Mouse (Mus musculus): Measurements from ENCODE around the gene Gstp3. TPM values are rescaled to one million over a fixed set of nuclear protein-coding genes. Genes with fewer than 3 reads are reported as not detected.

Gene Gstp3
- total and polyA plus RNA-seq, 3 experiments, result 1.4 TPM; not detected in 2

GRCm38 (mm10) chr19:4014802-4015201 lies 44.6 kb downstream of the Gstp3 start:
- peaks cover 2% of the 10 kb centered on the region for H3K27me3 ChIP-seq (replicated peaks)
- in situ Hi-C loops (cut with MboI; ENCODE audit: low pct_ligation_motif_present, low pct_unique_long_range_greater_than_20kb, low sequenced_read_pairs), result loop anchor here (5.0 kb wide), 2 partner anchors 37 to 72 kb away; no protein-coding TSS in a partner anchor
- TF ChIP-seq RAD21 (IDR thresholded peaks at IDR 0.05; ENCODE audit: low read depth, low read length) (no peak), CTCF (conservative IDR thresholded peaks at IDR 0.05 in 1 of 2, IDR thresholded peaks at IDR 0.05 in 1 of 2; ENCODE audit: low read depth in 2 of 2, low read length in 2 of 2) (no peak), MEF2A (IDR thresholded peaks at IDR 0.05; ENCODE audit: borderline replicate concordance, low read depth, low read length) (no peak), POLR2A (IDR thresholded peaks at IDR 0.05; ENCODE audit: low read depth, low read length) (no peak), SIN3A (IDR thresholded peaks at IDR 0.05; ENCODE audit: low read length) (no peak), MAFK (IDR thresholded peaks at IDR 0.05; ENCODE audit: insufficient replicate concordance, low read length) (no peak), UBTF (IDR thresholded peaks at IDR 0.05; ENCODE audit: low read depth, low read length) (no peak), MAX (IDR thresholded peaks at IDR 0.05; ENCODE audit: low read length) (no peak)
- no peak overlapping the region for H3K27ac ChIP-seq (ENCODE audit: insufficient read depth, low read depth)
- no peak overlapping the region for H3K4me2 ChIP-seq (ENCODE audit: insufficient read depth, low read depth, poor library complexity, severe bottlenecking)
- peaks cover 8% of the 10 kb centered on the region; the same call in 1 of the 2 replicates for H3K79me2 ChIP-seq (replicated peaks; ENCODE audit: control insufficient read depth, extremely low read depth, insufficient read depth, poor library complexity, severe bottlenecking)
- no peak overlapping the region for H3K4me3 ChIP-seq (replicated peaks in 1 of 3; ENCODE audit: low read depth in 2 of 3, low read length in 2 of 3, poor library complexity in 1 of 3)
- no peaks in the 10 kb centered on the region for H3K9me3 ChIP-seq (replicated peaks; ENCODE audit: low read length)
- dilution Hi-C loops (cut with MboI; ENCODE audit: extremely low pct_ligation_motif_present, extremely low pct_unique_long_range_greater_than_20kb, low sequenced_read_pairs), result no loop called here
- peaks cover 8 to 15% of the 10 kb centered on the region in 2 experiments for H3K36me3 ChIP-seq (replicated peaks in 1 of 2; ENCODE audit: control insufficient read depth in 1 of 2, insufficient read depth in 1 of 2, low read length in 1 of 2)
- no peak overlapping the region for H3K9ac ChIP-seq (ENCODE audit: insufficient read depth, low read depth)
- no peak for DNase-seq (ENCODE audit: extremely low read depth)
- peaks cover 12 to 30% of the 10 kb centered on the region in 2 experiments for H3K4me1 ChIP-seq (ENCODE audit: control insufficient read depth in 1 of 2, insufficient read depth in 2 of 2)

GRCm38 (mm10) chr19:4013066-4013465 lies 46.3 kb downstream of the Gstp3 start:
- H3K79me2 ChIP-seq (replicated peaks; ENCODE audit: control insufficient read depth, extremely low read depth, insufficient read depth, poor library complexity, severe bottlenecking), result peaks cover 8% of the 10 kb centered on the region; the same call in 1 of the 2 replicates
- peaks cover 2% of the 10 kb centered on the region for H3K27me3 ChIP-seq (replicated peaks)
- TF ChIP-seq ZC3H11A (IDR thresholded peaks at IDR 0.05; ENCODE audit: low read depth, low read length), result no peak
- no peak for TF ChIP-seq EP300 (IDR thresholded peaks at IDR 0.05; ENCODE audit: low read length)
- no peak for TF ChIP-seq TCF12 (IDR thresholded peaks at IDR 0.05; ENCODE audit: low read depth, low read length)
- no peak for TF ChIP-seq HCFC1 (IDR thresholded peaks at IDR 0.05; ENCODE audit: low read depth, low read length)
- no peak for TF ChIP-seq POLR2A (IDR thresholded peaks at IDR 0.05; ENCODE audit: low read depth, low read length)
- TF ChIP-seq JUND (conservative IDR thresholded peaks at IDR 0.05; ENCODE audit: low read depth, low read length), result no peak
- TF ChIP-seq IRF4 (IDR thresholded peaks at IDR 0.05; ENCODE audit: low read depth, low read length), result no peak
- no peak for TF ChIP-seq PAX5 (IDR thresholded peaks at IDR 0.05; ENCODE audit: low read length)
- TF ChIP-seq JUN (IDR thresholded peaks at IDR 0.05; ENCODE audit: insufficient read depth, low read depth, low read length), result no peak
- TF ChIP-seq ZNF384 (IDR thresholded peaks at IDR 0.05; ENCODE audit: low read depth, low read length), result no peak
- TF ChIP-seq UBTF (IDR thresholded peaks at IDR 0.05; ENCODE audit: low read depth, low read length), result no peak
- TF ChIP-seq BHLHE40 (IDR thresholded peaks at IDR 0.05; ENCODE audit: low read depth, low read length), result no peak
- TF ChIP-seq ZKSCAN1 (IDR thresholded peaks at IDR 0.05; ENCODE audit: borderline replicate concordance, low read depth, low read length), result no peak
- TF ChIP-seq MAFK (IDR thresholded peaks at IDR 0.05; ENCODE audit: insufficient replicate concordance, low read length), result no peak
- TF ChIP-seq SMC3 (IDR thresholded peaks at IDR 0.05; ENCODE audit: low read depth, low read length), result no peak
- TF ChIP-seq GABPA (IDR thresholded peaks at IDR 0.05; ENCODE audit: insufficient replicate concordance, low read depth, low read length), result no peak
- TF ChIP-seq MEF2A (IDR thresholded peaks at IDR 0.05; ENCODE audit: borderline replicate concordance, low read depth, low read length), result no peak
- no peak for TF ChIP-seq ELF1 (IDR thresholded peaks at IDR 0.05; ENCODE audit: low read depth, low read length)
- no peak for TF ChIP-seq NRF1 (IDR thresholded peaks at IDR 0.05; ENCODE audit: low read depth, low read length)
- TF ChIP-seq TBP (conservative IDR thresholded peaks at IDR 0.05; ENCODE audit: low read depth, low read length), result no peak
- no peak for DNase-seq (ENCODE audit: extremely low read depth)
- no peak overlapping the region for H3K27ac ChIP-seq (ENCODE audit: insufficient read depth, low read depth)
- no peaks in the 10 kb centered on the region for H3K9me3 ChIP-seq (replicated peaks; ENCODE audit: low read length)
- dilution Hi-C loops (cut with MboI; ENCODE audit: extremely low pct_ligation_motif_present, extremely low pct_unique_long_range_greater_than_20kb, low sequenced_read_pairs) (no loop called here), in situ Hi-C loops (cut with MboI; ENCODE audit: low pct_ligation_motif_present, low pct_unique_long_range_greater_than_20kb, low sequenced_read_pairs) (no loop called here)
- H3K4me1 ChIP-seq (ENCODE audit: control insufficient read depth in 1 of 2, insufficient read depth in 2 of 2), result peaks cover 4 to 18% of the 10 kb centered on the region in 2 experiments
- H3K4me2 ChIP-seq (ENCODE audit: insufficient read depth, low read depth, poor library complexity, severe bottlenecking), result peak overlapping the region; percentile 65
- H3K4me3 ChIP-seq (replicated peaks in 1 of 3; ENCODE audit: low read depth in 2 of 3, low read length in 2 of 3, poor library complexity in 1 of 3), result peak overlapping the region; percentile 62 to 98 (median 86)
- peak overlapping the region; percentile 68; the same call in 1 of the 2 replicates for H3K9ac ChIP-seq (ENCODE audit: insufficient read depth, low read depth)
- peaks cover 25 to 33% of the 10 kb centered on the region in 2 experiments for H3K36me3 ChIP-seq (replicated peaks in 1 of 2; ENCODE audit: control insufficient read depth in 1 of 2, insufficient read depth in 1 of 2, low read length in 1 of 2)

All from CH12.LX (cell line).